Mouse (Mus musculus) right cerebral cortex, postnatal 4 days (tissue): ENCODE measurements around the gene Smarca4.
A peak's percentile ranks its signal among the peaks of the same experiment; 100 is the strongest.

ENCODE experiments used
- DNase-seq: peaks from one replicate; pipeline ENCODE4 v3.0.0-alpha.2; 2022

Gene Smarca4

DNA sequence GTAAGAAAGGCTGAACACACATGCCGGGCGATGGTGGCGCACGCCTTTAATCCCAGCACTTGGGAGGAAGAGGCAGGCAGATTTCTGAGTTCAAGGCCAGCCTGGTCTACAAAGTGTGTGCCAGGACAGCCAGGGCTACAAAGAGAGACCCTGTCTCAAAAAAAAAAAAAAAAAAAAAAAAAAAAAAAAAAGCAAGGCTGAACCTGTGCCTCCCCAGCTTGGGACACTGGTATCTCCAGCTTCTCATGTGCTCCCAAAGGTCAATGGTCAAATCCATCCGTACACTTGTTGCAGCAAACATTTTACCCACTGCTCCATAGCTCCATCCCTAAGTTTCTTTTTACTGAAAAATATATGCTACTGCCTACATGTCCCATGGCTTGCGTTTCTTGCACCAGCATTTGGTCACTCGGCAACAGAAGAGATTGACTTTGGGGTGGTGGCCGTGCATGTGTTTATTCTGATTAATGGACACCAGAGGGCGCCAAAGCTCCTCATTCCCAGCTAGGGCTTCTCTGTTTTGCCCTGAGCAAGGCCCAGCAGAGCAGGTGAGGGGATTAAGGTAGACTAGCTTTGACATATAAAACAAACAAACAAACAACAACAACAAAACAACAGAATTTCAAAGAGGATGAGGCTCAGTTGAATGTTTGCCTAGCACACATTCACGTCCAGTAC lies 14.1 kb upstream of the Smarca4 start:
- peak; percentile 61 for DNase-seq

DNA sequence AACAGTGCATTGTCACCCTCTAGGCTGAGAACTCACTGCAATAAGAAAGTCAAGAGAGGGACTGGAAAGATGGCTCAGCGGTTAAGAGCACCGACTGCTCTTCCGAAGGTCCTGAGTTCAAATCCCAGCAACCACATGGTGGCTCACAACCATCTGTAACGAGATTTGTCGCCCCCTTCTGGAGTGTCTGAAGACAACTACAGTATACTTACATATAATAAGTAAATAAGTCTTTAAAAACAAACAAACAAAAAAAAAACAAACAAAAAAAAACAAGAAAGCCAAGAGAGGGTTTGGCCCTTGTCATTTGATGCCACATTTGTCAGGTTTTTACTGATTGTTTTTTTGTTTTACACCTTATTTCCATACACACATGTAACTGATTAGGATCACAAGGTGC lies 11.8 kb upstream of the Smarca4 start:
- no peak for DNase-seq

DNA sequence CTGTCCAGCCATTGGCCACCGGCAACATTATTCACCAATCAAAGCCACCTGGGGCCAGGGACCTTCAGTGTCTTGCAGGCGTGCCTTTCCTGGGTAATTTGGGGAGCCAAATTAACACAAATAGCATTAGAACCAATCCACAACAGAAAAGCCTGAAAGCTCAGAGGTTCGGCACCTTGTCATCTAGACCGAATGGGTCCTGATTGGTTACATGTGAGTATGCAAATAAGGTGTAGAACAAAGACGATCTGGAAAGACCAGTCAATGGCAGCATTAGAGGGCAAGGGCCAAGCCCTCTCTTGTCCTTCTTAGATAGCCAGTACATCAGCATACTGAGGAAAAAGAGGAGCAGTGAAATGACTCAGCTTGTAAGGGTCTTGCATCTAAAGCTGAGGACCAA lies 10.1 kb upstream of the Smarca4 start:
- DNase-seq = no peak

DNA sequence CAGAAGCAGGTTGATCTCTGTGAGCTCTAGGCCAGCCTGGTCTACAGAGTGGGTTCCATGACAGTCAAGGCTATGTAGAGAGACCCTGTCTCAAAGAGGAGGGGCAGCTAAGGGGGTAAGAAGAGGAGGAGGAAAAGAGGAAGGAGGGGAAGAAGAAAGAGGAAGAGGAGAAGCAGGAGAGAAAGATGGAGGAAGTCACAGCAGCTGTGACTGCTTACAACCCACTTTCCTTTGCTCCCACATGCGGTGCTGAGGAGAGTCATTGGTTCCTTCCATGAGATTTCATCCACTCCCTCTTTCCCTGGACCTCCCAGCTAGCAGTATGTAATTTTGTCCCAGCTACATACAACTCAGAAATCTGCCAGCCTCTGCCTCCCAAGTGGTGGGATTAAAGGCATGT lies 9.3 kb upstream of the Smarca4 start:
- DNase-seq = no peak

DNA sequence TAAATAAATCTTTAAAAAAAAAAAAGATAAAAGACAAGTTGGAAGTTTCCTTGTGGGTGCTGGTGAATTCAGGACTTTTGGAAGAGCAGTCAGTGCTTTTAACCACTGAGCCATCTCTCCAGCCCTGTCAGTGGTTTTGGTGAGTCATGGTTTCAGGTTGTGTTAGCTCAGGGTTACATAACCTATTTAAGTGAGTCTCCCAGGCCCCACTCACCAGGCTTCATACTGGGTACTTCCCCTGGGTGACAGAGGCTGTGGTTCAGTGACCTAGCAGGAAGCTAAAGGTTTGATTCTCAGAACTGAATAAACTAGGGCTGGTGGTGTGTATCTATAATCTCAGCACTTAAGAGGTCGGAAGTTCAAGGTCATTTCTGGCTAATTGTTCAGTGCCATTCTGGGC lies 6.1 kb upstream of the Smarca4 start:
- DNase-seq = no peak

DNA sequence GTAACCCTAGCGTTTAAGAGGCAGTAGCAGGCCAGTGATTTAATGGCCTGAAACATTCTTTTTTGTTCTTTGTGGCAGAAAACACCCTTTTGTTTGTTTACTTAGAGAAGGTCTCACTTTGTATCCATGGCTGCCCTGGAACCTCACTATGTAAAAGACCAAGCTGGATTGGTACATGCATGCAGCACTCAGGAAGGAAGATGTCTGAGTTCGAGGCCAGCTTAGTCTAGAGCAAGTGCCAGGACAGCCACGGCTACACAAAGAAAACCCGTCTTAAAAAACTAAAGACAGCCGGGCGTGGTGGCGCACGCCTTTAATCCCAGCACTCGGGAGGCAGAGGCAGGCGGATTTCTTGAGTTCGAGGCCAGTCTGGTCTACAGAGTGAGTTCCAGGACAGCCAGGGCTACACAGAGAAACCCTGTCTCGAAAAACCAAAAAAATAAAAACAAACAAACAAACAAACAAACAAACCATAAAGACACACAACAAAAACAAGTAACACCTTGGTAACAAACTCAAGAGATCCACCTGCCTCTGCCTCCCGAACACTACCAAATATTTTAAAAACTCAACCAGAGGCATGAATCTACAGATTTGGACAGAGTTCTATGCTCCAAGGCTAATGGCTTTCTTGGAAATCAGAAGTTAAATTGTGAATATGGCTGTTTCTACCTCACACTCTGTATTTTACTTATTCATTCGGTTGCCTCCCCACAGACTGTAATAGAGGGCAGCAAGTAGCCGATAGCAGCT lies 929 bp upstream of the Smarca4 start:
- DNase-seq = no peak

DNA sequence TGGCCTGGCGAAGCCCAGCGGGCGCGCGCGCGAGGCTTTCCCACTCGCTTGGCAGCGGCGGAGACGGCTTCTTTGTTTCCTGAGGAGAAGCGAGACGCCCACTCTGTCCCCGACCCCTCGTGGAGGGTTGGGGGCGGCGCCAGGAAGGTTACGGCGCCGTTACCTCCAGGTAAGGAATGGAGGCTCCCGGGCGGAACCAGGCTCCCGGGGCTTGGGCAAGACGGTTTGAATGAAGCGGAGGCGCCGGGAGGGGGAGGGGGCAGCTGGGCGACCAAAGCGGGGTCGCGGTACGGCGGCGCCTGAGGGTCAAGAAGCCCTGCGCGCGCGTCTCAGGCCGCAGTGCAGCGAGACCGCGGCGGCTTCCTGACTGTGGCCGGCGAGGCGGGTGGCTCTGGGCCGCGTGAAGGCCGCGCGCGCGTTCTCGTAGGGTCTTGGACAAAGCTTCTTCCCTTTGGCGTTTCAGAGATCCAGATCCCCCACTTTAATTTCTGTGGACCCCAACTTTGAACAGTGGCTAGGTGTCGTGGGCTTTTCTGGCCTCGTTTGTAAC lies 338 bp downstream of the Smarca4 start:
- peak; percentile 82 for DNase-seq

DNA sequence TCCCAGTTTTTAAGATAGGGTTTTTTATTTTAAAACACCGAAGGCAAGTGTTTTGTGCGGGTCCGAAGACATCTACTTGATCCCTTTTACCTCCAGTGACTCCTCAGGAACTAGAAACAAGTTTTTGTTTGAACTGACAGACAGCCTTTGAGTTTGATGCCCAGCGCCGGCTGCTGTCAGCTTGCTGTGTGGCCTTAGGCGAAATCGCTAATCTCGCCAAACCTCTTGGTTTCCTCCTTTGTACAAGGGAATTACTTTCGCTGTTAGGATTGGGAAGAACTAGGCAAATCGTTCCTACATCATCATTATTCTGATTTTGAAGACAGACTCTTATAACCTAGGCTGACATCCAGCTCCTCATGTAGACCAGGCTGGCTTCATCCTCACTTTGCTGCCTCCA lies 1.1 kb downstream of the Smarca4 start:
- no peak for DNase-seq

DNA sequence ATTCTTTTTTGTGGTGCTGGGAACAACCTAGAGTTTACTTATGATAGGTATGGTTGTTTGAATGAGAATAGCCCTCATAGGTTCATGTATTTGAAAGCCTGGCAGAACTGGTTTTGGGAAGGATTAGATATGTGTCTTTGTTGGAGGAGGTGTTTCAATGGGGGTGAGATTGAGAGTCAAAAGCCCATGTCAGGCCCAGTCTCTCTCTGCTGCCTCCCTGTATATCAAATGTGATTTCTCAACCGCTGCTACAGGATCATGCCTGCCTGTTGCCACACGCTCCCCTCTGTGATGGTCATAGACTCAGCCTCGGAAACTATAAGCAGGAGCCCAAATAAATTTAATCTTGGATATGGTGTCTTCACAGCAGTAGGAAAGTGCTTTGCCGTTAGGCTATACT lies 4.3 kb downstream of the Smarca4 start:
- no peak for DNase-seq

DNA sequence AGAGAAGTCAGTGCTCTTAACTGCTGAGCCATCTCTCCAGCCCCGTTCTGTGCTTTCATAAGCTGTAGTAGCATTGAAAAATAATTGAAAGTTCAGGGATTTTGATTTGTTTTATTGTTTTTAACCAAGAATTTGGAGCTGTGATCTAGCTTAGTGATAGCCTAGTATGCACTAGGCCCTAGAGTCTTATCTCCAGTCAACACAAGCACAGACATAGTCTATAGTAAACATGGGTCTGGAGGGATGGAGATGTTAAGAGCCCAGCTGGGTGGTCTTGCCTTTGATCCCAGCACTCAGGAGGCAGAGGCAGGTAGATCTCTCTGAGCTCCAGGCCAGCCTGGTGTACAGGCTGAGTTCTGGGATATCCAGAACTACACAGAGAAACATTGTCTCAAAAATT lies 6.7 kb downstream of the Smarca4 start:
- no peak for DNase-seq

DNA sequence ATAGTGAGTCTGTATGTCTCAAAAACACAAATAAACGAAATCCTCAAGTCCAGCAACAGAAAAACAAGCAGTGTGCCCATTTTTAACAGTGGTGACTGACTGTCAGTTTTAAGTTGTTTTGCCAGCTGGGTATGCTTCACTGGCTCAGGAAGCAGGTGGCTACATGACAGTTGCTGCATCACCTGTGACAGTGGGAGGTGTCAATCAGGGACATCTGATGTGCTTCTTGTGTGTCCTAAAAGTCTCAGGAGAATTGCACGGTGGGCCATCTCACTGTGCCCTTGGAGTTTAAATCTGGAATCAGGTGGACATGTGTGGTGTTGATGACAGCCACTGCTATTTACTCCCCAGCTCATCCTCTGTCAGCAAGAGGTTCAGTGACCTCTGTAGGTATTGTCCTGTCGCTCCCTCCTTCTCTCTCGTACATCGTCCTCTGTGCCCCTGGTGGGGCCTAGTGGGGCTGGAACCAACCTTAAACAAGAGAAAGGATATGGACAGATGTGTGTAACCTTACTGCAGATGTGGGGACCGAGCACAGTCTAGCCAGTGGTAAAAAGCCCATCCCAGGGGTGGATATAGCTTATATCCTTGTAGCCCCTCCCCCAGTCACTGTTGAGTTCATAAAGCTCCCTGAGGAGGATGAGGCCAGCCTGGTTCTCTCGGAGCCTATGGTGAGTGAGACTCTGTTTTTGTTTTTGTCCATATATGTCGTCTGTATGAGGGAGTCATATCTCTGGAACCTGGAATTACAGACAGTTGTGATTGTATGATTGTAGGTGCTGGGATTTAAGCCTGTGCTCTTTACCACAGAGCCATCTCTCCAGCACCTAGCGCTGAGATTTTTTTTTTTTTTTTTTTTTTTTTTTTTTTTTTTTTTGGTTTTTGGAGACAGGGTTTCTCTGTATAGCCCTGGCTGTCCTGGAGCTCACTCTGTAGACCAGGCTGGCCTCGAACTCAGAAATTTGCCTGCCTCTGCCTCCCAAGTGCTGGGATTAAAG lies 9.7 kb downstream of the Smarca4 start:
- DNase-seq = no peak

DNA sequence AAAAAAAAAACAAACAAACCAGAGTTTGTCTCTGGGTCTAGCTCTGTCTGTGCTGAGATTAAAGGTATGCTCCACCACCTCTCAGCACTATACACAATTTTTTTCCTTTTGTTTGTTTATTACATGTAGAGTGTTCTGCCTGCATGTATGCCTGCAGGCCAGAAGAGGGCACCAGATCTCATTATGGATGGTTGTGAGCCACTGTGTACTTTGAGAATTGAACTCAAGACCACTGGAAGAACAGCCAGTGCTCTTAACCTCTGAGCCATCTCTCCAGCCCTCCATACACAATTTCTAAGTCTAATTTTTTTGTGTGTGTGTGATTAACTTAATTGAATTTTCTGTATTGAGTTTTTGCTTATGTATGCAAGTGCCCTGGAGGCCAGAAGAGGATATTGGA lies 10.6 kb downstream of the Smarca4 start:
- DNase-seq = no peak

DNA sequence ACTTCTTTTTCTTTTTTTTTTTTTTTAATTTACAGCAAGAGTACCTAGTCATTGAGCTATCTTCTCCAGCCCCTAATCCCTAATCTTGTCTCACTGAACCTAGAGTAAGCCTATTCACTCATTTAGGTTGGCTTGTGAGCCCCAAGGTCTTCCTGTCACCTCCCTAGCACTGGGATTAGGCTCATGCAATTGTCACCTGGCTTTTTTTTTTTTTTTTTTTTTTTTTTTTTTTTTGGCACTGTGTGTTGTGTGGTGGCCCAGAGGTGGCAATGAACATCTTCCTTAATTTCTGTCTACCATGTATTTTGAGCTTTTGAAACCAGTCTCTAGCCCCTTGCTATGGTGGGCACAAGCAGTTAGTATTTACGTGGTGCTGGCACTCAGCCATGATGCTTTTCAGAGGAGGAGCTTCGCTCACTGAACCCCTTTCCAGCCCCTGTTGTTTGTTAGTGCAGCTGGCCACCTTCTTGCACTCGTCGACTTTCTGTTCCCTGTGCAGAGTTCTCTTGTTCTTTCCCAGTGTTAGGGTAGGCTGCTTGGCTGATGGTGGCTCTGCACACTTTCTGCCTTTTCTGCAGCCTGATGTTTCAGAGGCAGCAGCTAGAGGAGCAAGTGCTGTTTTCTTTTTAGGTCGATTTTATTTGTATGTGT lies 11.3 kb downstream of the Smarca4 start:
- DNase-seq = no peak

DNA sequence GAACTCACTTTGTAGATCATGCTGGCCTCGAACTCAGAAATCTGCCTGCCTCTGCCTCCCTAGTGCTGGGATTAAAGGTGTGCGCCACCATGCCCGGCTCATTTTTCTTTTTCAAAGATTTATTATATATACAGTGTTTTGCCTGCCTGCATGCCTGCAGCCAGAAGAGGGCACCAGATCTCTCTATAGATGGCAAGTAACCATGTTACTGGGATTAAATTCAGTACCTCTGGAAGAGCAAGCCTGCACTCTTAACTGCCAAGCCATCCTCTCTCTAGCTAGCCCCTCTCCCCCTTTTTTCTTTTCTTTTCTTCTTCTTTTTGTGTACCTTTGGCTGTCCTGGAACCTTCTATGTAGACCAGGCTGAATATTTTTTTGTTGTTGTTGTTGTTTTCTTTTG lies 14.7 kb downstream of the Smarca4 start:
- DNase-seq = peak; percentile 38

DNA sequence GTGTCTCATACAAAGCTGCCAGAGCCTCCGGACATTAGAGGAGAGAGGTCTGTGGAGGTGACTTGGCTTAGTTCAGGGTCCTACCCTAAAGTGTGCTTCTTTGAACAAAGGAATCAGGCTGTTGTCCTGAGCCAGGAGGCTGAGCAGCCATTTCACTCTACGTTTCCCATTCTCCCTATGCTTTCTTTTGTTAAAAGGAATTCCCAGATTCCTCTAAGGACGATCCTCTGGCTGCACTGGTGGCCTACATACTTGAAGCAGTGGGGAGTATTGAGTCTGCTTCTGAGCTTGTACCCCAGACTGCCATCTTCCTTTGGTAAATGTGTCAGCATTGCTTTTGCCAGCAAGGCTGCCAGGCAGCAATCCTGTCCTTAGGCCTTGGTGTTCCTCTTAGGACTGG lies 17.1 kb downstream of the Smarca4 start:
- DNase-seq = no peak

DNA sequence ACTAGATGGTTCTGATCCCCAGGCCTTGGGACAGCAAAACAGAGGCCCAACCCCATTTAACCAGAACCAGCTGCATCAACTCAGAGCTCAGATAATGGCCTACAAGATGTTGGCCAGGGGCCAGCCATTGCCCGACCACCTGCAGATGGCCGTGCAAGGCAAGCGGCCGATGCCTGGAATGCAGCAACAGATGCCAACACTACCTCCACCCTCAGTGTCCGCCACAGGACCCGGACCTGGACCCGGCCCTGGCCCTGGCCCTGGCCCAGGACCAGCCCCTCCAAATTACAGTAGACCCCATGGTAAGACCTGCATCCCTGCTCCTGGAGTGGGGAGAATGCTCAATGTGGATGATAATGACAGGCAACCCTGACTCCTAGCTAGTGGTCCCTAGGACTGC lies 19.7 kb downstream of the Smarca4 start:
- peak; percentile 22 for DNase-seq

DNA sequence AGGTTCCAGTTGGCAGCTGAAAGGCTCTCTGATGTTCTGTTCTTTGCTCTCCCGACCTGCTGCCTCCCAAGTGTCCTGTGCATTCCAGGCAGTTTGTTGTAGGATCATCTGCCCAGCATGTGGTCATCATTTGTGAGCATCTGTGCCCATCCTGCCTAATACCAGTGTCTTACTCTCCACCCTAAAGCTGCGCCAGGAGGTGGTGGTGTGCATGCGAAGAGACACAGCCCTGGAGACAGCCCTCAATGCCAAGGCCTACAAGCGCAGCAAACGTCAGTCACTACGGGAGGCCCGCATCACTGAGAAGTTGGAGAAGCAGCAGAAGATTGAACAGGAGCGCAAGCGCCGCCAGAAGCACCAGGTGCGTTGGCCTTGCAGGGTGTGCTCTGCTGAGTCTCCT lies 23.1 kb downstream of the Smarca4 start:
- no peak for DNase-seq

DNA sequence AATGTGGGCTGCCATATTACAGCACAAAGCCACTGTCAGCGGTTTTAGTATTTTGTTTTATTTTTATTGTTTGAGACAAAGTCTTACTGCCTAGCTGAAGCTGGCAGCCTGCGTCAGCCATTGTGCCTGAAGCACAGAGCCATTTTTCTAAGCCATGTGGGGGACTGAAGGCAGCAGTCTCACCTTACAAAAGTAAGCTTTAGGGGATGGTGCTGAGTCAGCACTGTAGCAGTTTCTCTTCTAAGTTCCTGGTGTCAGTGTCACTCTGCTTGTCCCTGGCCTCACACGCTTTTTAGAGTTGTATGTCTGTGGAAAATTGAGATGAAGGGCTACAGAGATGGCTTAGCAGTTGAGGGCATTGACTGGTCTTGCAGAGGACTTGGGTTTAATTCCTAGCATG lies 30.4 kb downstream of the Smarca4 start:
- DNase-seq = no peak

DNA sequence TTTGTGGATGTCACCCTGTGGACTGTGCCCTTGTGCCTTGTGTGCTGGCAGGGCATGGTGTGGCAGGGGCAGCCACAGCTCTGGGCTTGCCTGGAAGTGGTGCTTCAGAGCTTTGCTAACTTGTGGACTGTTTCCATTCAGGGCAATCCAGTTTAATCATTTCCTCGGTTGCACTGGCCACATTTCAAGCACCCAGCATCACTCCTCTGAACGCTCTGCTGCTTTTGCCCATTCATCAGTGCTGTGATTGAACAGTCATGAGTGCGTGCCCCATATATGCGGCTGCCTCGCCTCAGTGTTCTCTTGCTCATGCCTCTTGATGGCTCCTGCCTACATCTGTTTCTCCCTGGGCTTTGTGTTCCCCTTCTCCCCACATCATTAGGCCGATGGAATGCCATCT lies 31.8 kb downstream of the Smarca4 start:
- DNase-seq = no peak

DNA sequence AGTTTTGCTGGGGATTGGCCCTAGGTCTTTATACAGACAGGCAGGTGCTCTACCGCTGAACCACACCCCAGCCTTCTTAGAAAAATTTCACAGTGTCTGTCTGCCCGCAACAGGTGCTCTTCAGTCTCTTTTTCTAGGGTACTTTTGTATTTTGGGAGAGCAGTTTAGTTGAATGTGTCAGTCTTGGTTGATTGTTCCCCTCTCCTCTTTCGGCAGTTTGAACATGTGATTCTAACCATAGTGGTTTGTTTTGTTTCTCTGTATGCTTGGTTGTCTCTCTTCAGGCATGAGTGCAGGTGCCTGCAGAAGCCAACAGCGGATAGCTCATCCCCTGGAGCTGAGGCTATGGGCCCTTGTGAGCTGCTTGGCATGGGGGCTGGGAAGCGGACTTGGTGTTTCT lies 36.3 kb downstream of the Smarca4 start:
- DNase-seq = no peak

DNA sequence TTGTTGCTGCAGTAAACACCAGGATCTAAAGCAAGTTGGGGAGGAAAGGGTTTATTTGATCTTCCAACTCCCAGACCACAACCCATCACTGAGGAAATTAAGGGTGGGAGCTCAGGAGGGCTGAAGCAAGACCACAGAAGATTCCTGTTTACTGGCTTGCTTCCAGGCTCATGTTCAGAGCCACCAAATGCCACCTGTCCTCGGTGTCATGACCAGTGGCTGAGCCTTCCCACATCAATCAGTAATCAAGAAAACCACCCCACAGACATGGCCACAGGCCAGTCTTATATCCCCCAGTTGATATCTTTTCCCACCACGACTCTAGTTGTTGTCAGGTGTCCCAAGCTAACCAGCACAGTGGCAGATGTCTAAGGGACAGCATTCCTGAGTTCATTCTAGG lies 37.3 kb downstream of the Smarca4 start:
- DNase-seq = no peak

DNA sequence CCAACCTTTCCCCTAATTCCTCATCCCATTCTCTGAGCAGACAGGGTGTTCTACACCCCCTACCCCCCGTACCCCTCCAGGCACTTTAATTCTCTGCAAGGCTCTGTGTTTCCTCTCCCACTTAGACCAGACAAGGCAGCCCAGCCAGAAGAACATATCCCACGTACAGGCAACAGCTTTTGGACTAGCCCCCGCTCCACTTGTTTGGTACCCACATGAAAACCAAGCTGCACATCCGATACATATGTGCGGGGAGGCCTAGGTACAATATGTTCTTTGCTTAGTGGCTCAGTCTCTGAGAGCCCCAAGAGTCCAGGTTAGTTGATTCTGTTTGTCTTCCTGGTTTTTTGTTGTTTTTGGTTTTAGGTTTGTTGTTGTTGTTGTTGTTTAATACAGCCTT lies 46.1 kb downstream of the Smarca4 start:
- no peak for DNase-seq

DNA sequence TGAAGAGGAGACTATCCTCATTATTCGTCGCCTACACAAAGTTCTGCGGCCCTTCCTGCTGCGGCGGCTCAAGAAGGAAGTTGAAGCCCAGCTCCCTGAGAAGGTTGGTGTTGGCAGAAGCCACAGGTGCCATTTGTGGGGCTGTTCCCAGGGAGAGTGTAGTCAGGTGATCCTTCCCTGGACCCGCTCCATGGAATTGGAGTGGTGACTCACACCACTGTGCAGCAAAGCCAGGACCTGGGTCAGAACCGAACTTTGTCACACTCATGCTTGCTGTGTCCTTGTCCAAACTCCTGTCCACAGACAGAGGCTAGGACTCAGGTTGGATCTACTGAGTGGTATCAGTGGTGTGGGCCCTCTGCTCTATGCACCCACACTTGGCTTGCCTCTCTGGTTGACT lies 53.0 kb downstream of the Smarca4 start:
- no peak for DNase-seq
